Mouse (Mus musculus) embryonic facial prominence, embryonic 15.5 days (tissue): ENCODE measurements around the gene Rpl4. TPM values are rescaled to one million over a fixed set of nuclear protein-coding genes. Genes with fewer than 3 reads are reported as not detected.

Source experiments
- ATAC-seq: fragments of 200-750 bp; cut with Nextera tagmentation; 2 replicates; pipeline ENCODE4 v1.8.0; 2017; ENCODE audit warnings: low read depth, moderate TSS enrichment; ENCODE audit not compliant: insufficient number of reproducible peaks, low FRiP score, low TSS enrichment
- H3K27ac ChIP-seq: fragments of 300-500 bp; sonication (generic); replicated peaks from 2 replicates; pipeline ENCODE4 v1.5.1; 2015; ENCODE audit warnings: mild to moderate bottlenecking, inconsistent platforms
- H3K27me3 ChIP-seq: fragments of 300-500 bp; sonication (generic); 2 replicates; pipeline ENCODE4 v1.6.1; 2015; ENCODE audit warnings: inconsistent platforms
- H3K36me3 ChIP-seq: fragments of 300-500 bp; sonication (generic); 2 replicates; pipeline ENCODE4 v1.6.1; 2015; ENCODE audit warnings: mild to moderate bottlenecking, inconsistent platforms
- H3K4me1 ChIP-seq: fragments of 300-500 bp; sonication (generic); 2 replicates; pipeline ENCODE4 v1.6.1; 2015; ENCODE audit warnings: inconsistent platforms
- H3K4me2 ChIP-seq: fragments of 300-500 bp; sonication (generic); replicated peaks from 2 replicates; pipeline ENCODE4 v1.6.1; 2015; ENCODE audit warnings: mild to moderate bottlenecking, inconsistent platforms
- H3K4me3 ChIP-seq: fragments of 300-500 bp; sonication (generic); replicated peaks from 2 replicates; pipeline ENCODE4 v1.5.1; 2015; ENCODE audit warnings: mild to moderate bottlenecking, inconsistent platforms
- H3K9ac ChIP-seq: fragments of 300-500 bp; sonication (generic); 2 replicates; pipeline ENCODE4 v1.6.1; 2015; ENCODE audit warnings: inconsistent platforms
- H3K9me3 ChIP-seq: fragments of 300-500 bp; sonication (generic); replicated peaks from 2 replicates; pipeline ENCODE4 v1.6.1; 2016; ENCODE audit warnings: inconsistent platforms
- WGBS: fragments of 180-500 bp; shearing (Covaris S2); methylation state at CpG from one replicate; pipeline ENCODE4 v1.1.7; 2015; 5-methylcytosine and 5-hydroxymethylcytosine counted together
- microRNA-seq: library from miRNA; unstranded; fragments of <30 nt; microRNA quantifications from one replicate; pipeline ENCODE4, GENCODE M21; 2016; ENCODE audit warnings: borderline number of aligned reads
- polyA plus RNA-seq: library from polyadenylated mRNA; unstranded; fragments of >200 nt; fragmentation: Nextera tagmentation; extraction: Ambion mirVana; gene quantifications from 2 replicates; pipeline ENCODE4 v1.2.1, GENCODE M21; 2015

The Rpl4 gene
- polyA plus RNA-seq, 1 experiment from 2014 or later, result 1,153 TPM

DNA sequence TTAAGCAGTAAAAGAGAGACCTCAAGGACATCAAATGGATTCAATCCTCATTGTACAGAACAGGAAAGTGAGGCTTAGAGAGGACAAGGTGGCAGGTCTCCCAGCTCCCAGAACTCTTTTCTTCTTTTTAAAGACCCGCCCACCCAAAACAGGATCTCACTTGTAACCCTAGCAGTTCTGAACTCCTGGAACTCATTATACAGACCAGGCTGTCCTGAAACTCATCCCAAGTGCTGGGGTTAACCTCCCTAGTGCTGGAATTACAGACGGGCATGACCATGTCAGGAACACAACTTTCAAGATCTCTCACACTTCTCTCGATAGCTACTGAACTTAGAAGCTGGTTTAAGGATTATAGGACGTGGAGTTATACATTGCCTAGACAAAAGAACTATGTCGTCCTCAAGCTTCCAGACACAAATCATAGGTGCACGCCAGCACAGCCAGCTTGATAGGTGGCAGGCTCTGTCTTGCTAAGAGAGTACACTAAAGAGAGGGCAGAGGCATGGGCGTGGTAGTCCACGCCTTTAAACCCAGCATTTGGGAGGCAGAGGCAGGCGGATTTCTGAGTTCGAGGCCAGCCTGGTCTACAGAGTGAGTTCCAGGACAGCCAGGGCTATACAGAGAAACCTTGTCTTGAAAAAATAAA is 46.7 kb downstream of the Rpl4 start:
- ATAC-seq, result no peak
- H3K27me3 ChIP-seq, result no peaks in the 10 kb centered on the region
- peak overlapping the region; percentile 63 for H3K27ac ChIP-seq
- 58% methylated on average over 10 of the region's 10 CpGs for WGBS
- no peak overlapping the region for H3K9ac ChIP-seq
- H3K4me1 ChIP-seq, result peaks cover 17% of the 10 kb centered on the region; the same call in 1 of the 2 replicates
- H3K9me3 ChIP-seq, result no peaks in the 10 kb centered on the region
- H3K36me3 ChIP-seq, result no peaks in the 10 kb centered on the region
- H3K4me3 ChIP-seq, result no peak overlapping the region
- no peak overlapping the region for H3K4me2 ChIP-seq

- no peak overlapping the region for H3K27ac ChIP-seq
- peaks cover 17% of the 10 kb centered on the region; the same call in 1 of the 2 replicates for H3K4me1 ChIP-seq
- H3K4me2 ChIP-seq, result no peak overlapping the region
- no peaks in the 10 kb centered on the region for H3K9me3 ChIP-seq
- WGBS, result 76% methylated on average over 1 of the region's 1 CpGs
- H3K27me3 ChIP-seq, result no peaks in the 10 kb centered on the region
- ATAC-seq, result no peak
- no peak overlapping the region for H3K9ac ChIP-seq
- no peaks in the 10 kb centered on the region for H3K36me3 ChIP-seq
- no peak overlapping the region for H3K4me3 ChIP-seq
Observed at GRCm38 (mm10) chr9:64220603-64221002, 47.4 kb downstream of the Rpl4 start.

GRCm38 (mm10) chr9:64221480-64221879 is 48.3 kb downstream of the Rpl4 start:
- no peak for ATAC-seq

GRCm38 (mm10) chr9:64222098-64222497 is 48.9 kb downstream of the Rpl4 start:
- H3K27ac ChIP-seq, result no peak overlapping the region
- H3K4me3 ChIP-seq, result no peak overlapping the region
- no peak overlapping the region for H3K4me2 ChIP-seq
- H3K9me3 ChIP-seq, result no peaks in the 10 kb centered on the region
- H3K9ac ChIP-seq, result no peak overlapping the region
- no peaks in the 10 kb centered on the region for H3K27me3 ChIP-seq
- WGBS, result 48% methylated on average over 2 of the region's 2 CpGs
- no peaks in the 10 kb centered on the region for H3K36me3 ChIP-seq
- 0 out of 2 replicates have a peak, but pooled peaks cover 9% of the 10 kb centered on the region for H3K4me1 ChIP-seq
- ATAC-seq, result peak; percentile 11; the same call in 1 of the 2 replicates

More at GRCm38 (mm10) chr9:64221480-64221879, 48.3 kb downstream of the Rpl4 start:
- H3K4me3 ChIP-seq, result no peak overlapping the region
- H3K9me3 ChIP-seq, result no peaks in the 10 kb centered on the region
- no peak overlapping the region for H3K4me2 ChIP-seq
- no peak overlapping the region for H3K9ac ChIP-seq
- no peaks in the 10 kb centered on the region for H3K27me3 ChIP-seq
- H3K4me1 ChIP-seq, result peaks cover 15% of the 10 kb centered on the region; the same call in 1 of the 2 replicates
- 82% methylated on average over 4 of the region's 4 CpGs for WGBS
- H3K27ac ChIP-seq, result no peak overlapping the region
- no peaks in the 10 kb centered on the region for H3K36me3 ChIP-seq

GRCm38 (mm10) chr9:64225805-64226204 is 52.6 kb downstream of the Rpl4 start:
- no peaks in the 10 kb centered on the region for H3K27me3 ChIP-seq
- H3K27ac ChIP-seq, result no peak overlapping the region
- peaks cover 12% of the 10 kb centered on the region for H3K4me1 ChIP-seq
- H3K9ac ChIP-seq, result no peak overlapping the region
- ATAC-seq, result no peak
- H3K9me3 ChIP-seq, result no peaks in the 10 kb centered on the region
- no peak overlapping the region for H3K4me2 ChIP-seq
- no peak overlapping the region for H3K4me3 ChIP-seq
- H3K36me3 ChIP-seq, result no peaks in the 10 kb centered on the region

- ATAC-seq, result no peak
- Histone ChIP-seq H3K9me3 (no peaks in the 10 kb centered on the region), H3K9ac (no peak overlapping the region), H3K4me2 (no peak overlapping the region), H3K27me3 (no peaks in the 10 kb centered on the region), H3K36me3 (no peaks in the 10 kb centered on the region), H3K27ac (no peak overlapping the region), H3K4me1 (peaks cover 31% of the 10 kb centered on the region), H3K4me3 (no peak overlapping the region)
- WGBS, result 82% methylated on average over 12 of the region's 12 CpGs
Observed at GRCm38 (mm10) chr9:64227736-64228135, 54.6 kb downstream of the Rpl4 start.

Small RNAs within 50 kb of the gene (microRNA-seq; reads per million reads assigned to microRNA genes)
- not detected for gene Gm24106

Other genes with a start within 250 kb of the Rpl4 start
- gene Smad6, start 151.3 kb upstream of the Rpl4 start, polyA plus RNA-seq, result 12.8 and 15.5 TPM in 2 replicates
- gene Lctl, start 56.2 kb upstream of the Rpl4 start, polyA plus RNA-seq, result 0.16 TPM in 1 of 2 replicates, not detected in the other
- 16.3 and 19.5 TPM in 2 replicates for gene Zwilch, start 271 bp upstream of the Rpl4 start, polyA plus RNA-seq
- 30.2 and 35.3 TPM in 2 replicates for gene Snapc5, start 5.9 kb downstream of the Rpl4 start, polyA plus RNA-seq
- gene Uchl4, start 61.8 kb downstream of the Rpl4 start, polyA plus RNA-seq, result 2.1 and 3.2 TPM in 2 replicates
- 99.5 and 100 TPM in 2 replicates for gene Map2k1, start 80.3 kb downstream of the Rpl4 start, polyA plus RNA-seq
- gene Tipin, start 108.2 kb downstream of the Rpl4 start, polyA plus RNA-seq, result 171 and 185 TPM in 2 replicates
- gene Dis3l, start 167.9 kb downstream of the Rpl4 start, polyA plus RNA-seq, result 18.7 and 19.7 TPM in 2 replicates
- 1.0 and 1.9 TPM in 2 replicates for gene Megf11, start 212.3 kb downstream of the Rpl4 start, polyA plus RNA-seq